Mouse (Mus musculus): ENCODE data around the gene Depdc1b. TPM values are rescaled to one million over a fixed set of nuclear protein-coding genes. Genes with fewer than 3 reads are reported as not detected.

Depdc1b gene
- 10.4 and 12.6 TPM in 2 replicates for polyA plus RNA-seq (2012; rRNA removed)

GRCm38 (mm10) chr13:108315702-108316486, at the start of gene Depdc1b:
Gene Depdc1b, plus strand, starts transcription at chr13:108316332.

GRCm38 (mm10) chr13:108449116-108450097, 133.3 kb downstream of the Depdc1b start, which contains the start of gene Pde4d:
Gene Pde4d, plus strand, starts transcription at chr13:108449948.

Other genes with a start within 250 kb of the Depdc1b start
- 25.7 and 26.6 TPM in 2 replicates for gene Ndufaf2, start 157.7 kb upstream of the Depdc1b start, polyA plus RNA-seq (2012; rRNA removed)
- 5.5 and 5.7 TPM in 2 replicates for gene Ercc8, start 157.6 kb upstream of the Depdc1b start, polyA plus RNA-seq (2012; rRNA removed)
- 0.52 and 0.62 TPM in 2 replicates for gene Elovl7, start 101.9 kb upstream of the Depdc1b start, polyA plus RNA-seq (2012; rRNA removed)
- gene Pde4d, start 133.6 kb downstream of the Depdc1b start, polyA plus RNA-seq (2012; rRNA removed), result 4.9 and 5.7 TPM in 2 replicates

Data from liver, embryonic 14 days (tissue).